Mouse (Mus musculus): ENCODE measurements around the gene Tmtc2. TPM values are rescaled to one million over a fixed set of nuclear protein-coding genes. Genes with fewer than 3 reads are reported as not detected.
A peak's percentile ranks its signal among the peaks of the same experiment; 100 is the strongest.
"Not testable (repeated sequence)": the region's sequence is repeated elsewhere in the genome, so short reads cannot be mapped to it uniquely, and the experiment has no call there.

Gene Tmtc2
- polyA plus RNA-seq, 1 experiment from 2014 or later = 10.1 TPM

GRCm38 (mm10) chr10:105287575-105287974 lies 286.7 kb downstream of the Tmtc2 start:
- no peaks in the 10 kb centered on the region for H3K27me3 ChIP-seq (ENCODE audit: low read depth, poor library complexity, severe bottlenecking)
- DNase-seq (ENCODE audit: low spot score) = no peak
- H3K27ac ChIP-seq = no peak overlapping the region
- H3K9me3 ChIP-seq (replicated peaks) = no peaks in the 10 kb centered on the region
- H3K4me3 ChIP-seq = no peak overlapping the region
- peaks cover 11% of the 10 kb centered on the region for H3K4me1 ChIP-seq
- no peaks in the 10 kb centered on the region for H3K36me3 ChIP-seq
- WGBS = 84% methylated on average over 3 of the region's 3 CpGs

- Histone ChIP-seq H3K4me3 (no peak overlapping the region), H3K4me1 (peaks cover 11% of the 10 kb centered on the region), H3K36me3 (no peaks in the 10 kb centered on the region), H3K9me3 (replicated peaks) (no peaks in the 10 kb centered on the region), H3K27ac (no peak overlapping the region), H3K27me3 (ENCODE audit: low read depth, poor library complexity, severe bottlenecking) (no peaks in the 10 kb centered on the region)
- whole genome bisulfite sequencing = 92% methylated on average over 7 of the region's 7 CpGs
- no peak for DNase-seq (ENCODE audit: low spot score)
Observed at GRCm38 (mm10) chr10:105287064-105287463, 287.2 kb downstream of the Tmtc2 start.

GRCm38 (mm10) chr10:105286221-105286620 lies 288.0 kb downstream of the Tmtc2 start:
- Histone ChIP-seq H3K4me1 (peaks cover 11% of the 10 kb centered on the region), H3K27me3 (ENCODE audit: low read depth, poor library complexity, severe bottlenecking) (no peaks in the 10 kb centered on the region), H3K4me3 (no peak overlapping the region), H3K27ac (no peak overlapping the region), H3K36me3 (no peaks in the 10 kb centered on the region), H3K9me3 (replicated peaks) (no peaks in the 10 kb centered on the region)
- WGBS = 90% methylated on average over 2 of the region's 2 CpGs
- DNase-seq (ENCODE audit: low spot score) = no peak

GRCm38 (mm10) chr10:105284171-105284570 lies 290.1 kb downstream of the Tmtc2 start:
- Histone ChIP-seq H3K27ac (peak overlapping the region; percentile 56; the same call in 1 of the 2 replicates), H3K27me3 (ENCODE audit: low read depth, poor library complexity, severe bottlenecking) (no peaks in the 10 kb centered on the region), H3K4me1 (peaks cover 11% of the 10 kb centered on the region), H3K4me3 (no peak overlapping the region), H3K36me3 (no peaks in the 10 kb centered on the region), H3K9me3 (replicated peaks) (no peaks in the 10 kb centered on the region)
- peak; percentile 32 for DNase-seq (ENCODE audit: low spot score)
- WGBS = 68% methylated on average over 6 of the region's 6 CpGs

GRCm38 (mm10) chr10:105280933-105281332 lies 293.3 kb downstream of the Tmtc2 start:
- DNase-seq (ENCODE audit: low spot score) = no peak
- Histone ChIP-seq H3K4me1 (peaks cover 11% of the 10 kb centered on the region), H3K27ac (no peak overlapping the region), H3K4me3 (no peak overlapping the region), H3K27me3 (ENCODE audit: low read depth, poor library complexity, severe bottlenecking) (no peaks in the 10 kb centered on the region), H3K9me3 (replicated peaks) (no peaks in the 10 kb centered on the region), H3K36me3 (no peaks in the 10 kb centered on the region)
- 93% methylated on average over 3 of the region's 3 CpGs for WGBS

- H3K9me3 ChIP-seq (replicated peaks) = no peaks in the 10 kb centered on the region
- WGBS = 74% methylated on average over 3 of the region's 3 CpGs
- no peak overlapping the region for H3K4me3 ChIP-seq
- no peaks in the 10 kb centered on the region for H3K27me3 ChIP-seq (ENCODE audit: low read depth, poor library complexity, severe bottlenecking)
- no peaks in the 10 kb centered on the region for H3K4me1 ChIP-seq
- H3K36me3 ChIP-seq = no peaks in the 10 kb centered on the region
- H3K27ac ChIP-seq = no peak overlapping the region
- no peak for DNase-seq (ENCODE audit: low spot score)
Observed at GRCm38 (mm10) chr10:105260053-105260452, 314.2 kb downstream of the Tmtc2 start.

- WGBS = 83% methylated on average over 22 of the region's 22 CpGs
- not testable (repeated sequence) for H3K27ac ChIP-seq
Observed at GRCm38 (mm10) chr10:105238291-105238690, 336.0 kb downstream of the Tmtc2 start.

GRCm38 (mm10) chr10:105232864-105233263 lies 341.4 kb downstream of the Tmtc2 start:
- no peak overlapping the region for H3K27ac ChIP-seq
- no peak overlapping the region for H3K4me3 ChIP-seq
- no peak for DNase-seq (ENCODE audit: low spot score)
- no peaks in the 10 kb centered on the region for H3K27me3 ChIP-seq (ENCODE audit: low read depth, poor library complexity, severe bottlenecking)
- H3K36me3 ChIP-seq = no peaks in the 10 kb centered on the region
- WGBS = 96% methylated on average over 2 of the region's 2 CpGs
- no peaks in the 10 kb centered on the region for H3K4me1 ChIP-seq
- H3K9me3 ChIP-seq (replicated peaks) = no peaks in the 10 kb centered on the region

More at GRCm38 (mm10) chr10:105238291-105238690, 336.0 kb downstream of the Tmtc2 start:
- DNase-seq (ENCODE audit: low spot score) = peak; percentile 88
- H3K36me3 ChIP-seq; H3K4me3 ChIP-seq; H3K9me3 ChIP-seq (replicated peaks); H3K27me3 ChIP-seq (ENCODE audit: low read depth, poor library complexity, severe bottlenecking); H3K4me1 ChIP-seq: not testable (repeated sequence)

GRCm38 (mm10) chr10:105230416-105230815 lies 343.8 kb downstream of the Tmtc2 start:
- Histone ChIP-seq H3K36me3 (no peaks in the 10 kb centered on the region), H3K27me3 (ENCODE audit: low read depth, poor library complexity, severe bottlenecking) (no peaks in the 10 kb centered on the region), H3K4me3 (no peak overlapping the region), H3K4me1 (no peaks in the 10 kb centered on the region), H3K27ac (no peak overlapping the region), H3K9me3 (replicated peaks) (no peaks in the 10 kb centered on the region)
- WGBS = 82% methylated on average over 7 of the region's 7 CpGs
- no peak for DNase-seq (ENCODE audit: low spot score)

GRCm38 (mm10) chr10:105228623-105229022 lies 345.6 kb downstream of the Tmtc2 start:
- no peaks in the 10 kb centered on the region for H3K9me3 ChIP-seq (replicated peaks)
- no peaks in the 10 kb centered on the region for H3K27me3 ChIP-seq (ENCODE audit: low read depth, poor library complexity, severe bottlenecking)
- H3K27ac ChIP-seq = no peak overlapping the region
- WGBS = 91% methylated on average over 2 of the region's 2 CpGs
- no peaks in the 10 kb centered on the region for H3K4me1 ChIP-seq
- H3K36me3 ChIP-seq = no peaks in the 10 kb centered on the region
- DNase-seq (ENCODE audit: low spot score) = no peak
- no peak overlapping the region for H3K4me3 ChIP-seq

GRCm38 (mm10) chr10:105227631-105228030 lies 346.6 kb downstream of the Tmtc2 start:
- WGBS = 26% methylated on average over 5 of the region's 5 CpGs
- H3K9me3 ChIP-seq (replicated peaks) = no peaks in the 10 kb centered on the region
- H3K36me3 ChIP-seq = no peaks in the 10 kb centered on the region
- no peak overlapping the region for H3K4me3 ChIP-seq
- H3K4me1 ChIP-seq = no peaks in the 10 kb centered on the region
- no peak for DNase-seq (ENCODE audit: low spot score)
- H3K27ac ChIP-seq = no peak overlapping the region
- H3K27me3 ChIP-seq (ENCODE audit: low read depth, poor library complexity, severe bottlenecking) = no peaks in the 10 kb centered on the region

GRCm38 (mm10) chr10:105225714-105226113 lies 348.5 kb downstream of the Tmtc2 start:
- no peaks in the 10 kb centered on the region for H3K9me3 ChIP-seq (replicated peaks)
- no peaks in the 10 kb centered on the region for H3K36me3 ChIP-seq
- no peaks in the 10 kb centered on the region for H3K4me1 ChIP-seq
- 87% methylated on average over 6 of the region's 6 CpGs for WGBS
- H3K27me3 ChIP-seq (ENCODE audit: low read depth, poor library complexity, severe bottlenecking) = no peaks in the 10 kb centered on the region
- no peak for DNase-seq (ENCODE audit: low spot score)
- no peak overlapping the region for H3K4me3 ChIP-seq
- H3K27ac ChIP-seq = no peak overlapping the region

- Histone ChIP-seq H3K4me1 (no peaks in the 10 kb centered on the region), H3K27me3 (ENCODE audit: low read depth, poor library complexity, severe bottlenecking) (no peaks in the 10 kb centered on the region), H3K36me3 (no peaks in the 10 kb centered on the region), H3K9me3 (replicated peaks) (no peaks in the 10 kb centered on the region), H3K4me3 (no peak overlapping the region), H3K27ac (no peak overlapping the region)
- 90% methylated on average over 5 of the region's 5 CpGs for WGBS
- no peak for DNase-seq (ENCODE audit: low spot score)
Observed at GRCm38 (mm10) chr10:105222904-105223303, 351.3 kb downstream of the Tmtc2 start.

GRCm38 (mm10) chr10:105201491-105201890 lies 372.8 kb downstream of the Tmtc2 start:
- Histone ChIP-seq H3K9me3 (replicated peaks) (no peaks in the 10 kb centered on the region), H3K4me3 (no peak overlapping the region), H3K4me1 (0 out of 2 replicates have a peak, but pooled peaks cover 3% of the 10 kb centered on the region), H3K27ac (no peak overlapping the region), H3K27me3 (ENCODE audit: low read depth, poor library complexity, severe bottlenecking) (no peaks in the 10 kb centered on the region), H3K36me3 (no peaks in the 10 kb centered on the region)
- DNase-seq (ENCODE audit: low spot score) = no peak
- 79% methylated on average over 10 of the region's 10 CpGs for WGBS

All from limb, embryonic 10.5 days (tissue).